Mouse (Mus musculus) cortical plate, adult 2 months (tissue): ENCODE results near the gene Plekha5.

Source experiments
- CTCF ChIP-seq: fragments of 200-500 bp; IDR thresholded peaks from 2 replicates; pipeline ENCODE4 v1.5.1; 2011; ENCODE audit warnings: mild to moderate bottlenecking, control low read depth, low read length; ENCODE audit not compliant: insufficient read depth; ENCODE audit errors: extremely low read depth
- POLR2A ChIP-seq: fragments of 200-500 bp; IDR thresholded peaks from 2 replicates; pipeline ENCODE4 v1.6.1; 2011; ENCODE audit warnings: mild to moderate bottlenecking, low read length, control low read depth; ENCODE audit not compliant: insufficient read depth; ENCODE audit errors: extremely low read depth

- no peak for TF ChIP-seq POLR2A
- no peak for TF ChIP-seq CTCF
Measured at GRCm38 (mm10) chr6:140469791-140470190, 45.9 kb downstream of the Plekha5 start.
